Mouse (Mus musculus) liver, embryonic 14.5 days (tissue): ENCODE measurements around the gene Ggcx.

ENCODE experiments used
- CTCF ChIP-seq: IDR thresholded peaks from 2 replicates; pipeline ENCODE4 v1.5.1; 2016; ENCODE audit warnings: antibody characterized with exemption, low read depth, control low read depth
- EP300 ChIP-seq: IDR thresholded peaks from 2 replicates; pipeline ENCODE4 v1.6.1; 2016; ENCODE audit warnings: antibody characterized with exemption, low read depth

GRCm38 (mm10) chr6:72386561-72386960 is 27.5 kb upstream of the Ggcx start:
- TF ChIP-seq CTCF (no peak), EP300 (no peak)
